Mouse (Mus musculus) hindbrain, postnatal 0 days (tissue): ENCODE measurements around the gene Hmx3. TPM values are rescaled to one million over a fixed set of nuclear protein-coding genes. Genes with fewer than 3 reads are reported as not detected.

ENCODE experiments used
- ATAC-seq: fragments of 200-750 bp; cut with Nextera tagmentation; 2 replicates; pipeline ENCODE4 v1.8.0; 2017; ENCODE audit warnings: mild to moderate bottlenecking, moderate TSS enrichment, moderate library complexity
- DNase-seq: peaks from one replicate; pipeline ENCODE4 v3.0.0-alpha.2; 2015; ENCODE audit warnings: low spot score
- H3K27ac ChIP-seq: fragments of 300-500 bp; sonication (generic); 2 replicates; pipeline ENCODE4 v1.5.1; 2014; ENCODE audit warnings: mild to moderate bottlenecking
- H3K27me3 ChIP-seq: fragments of 300-500 bp; sonication (generic); 2 replicates; pipeline ENCODE4 v1.6.1; 2014; ENCODE audit warnings: low read length, mixed read lengths; ENCODE audit not compliant: insufficient read depth
- H3K36me3 ChIP-seq: fragments of 300-500 bp; sonication (generic); 2 replicates; pipeline ENCODE4 v1.6.1; 2014; ENCODE audit warnings: low read length, mixed read lengths; ENCODE audit not compliant: insufficient read depth
- H3K4me1 ChIP-seq: fragments of 300-500 bp; sonication (generic); 2 replicates; pipeline ENCODE4 v1.6.1; 2014; ENCODE audit warnings: antibody characterized with exemption, low read length, mixed read lengths; ENCODE audit not compliant: insufficient read depth
- H3K4me2 ChIP-seq: fragments of 300-500 bp; sonication (generic); 2 replicates; pipeline ENCODE4 v1.6.1; 2014; ENCODE audit warnings: low read depth, mild to moderate bottlenecking, low read length, moderate library complexity, mixed read lengths
- H3K4me3 ChIP-seq: fragments of 300-500 bp; sonication (generic); 2 replicates; pipeline ENCODE4 v1.5.1; 2014; ENCODE audit warnings: low read length
- H3K9ac ChIP-seq: fragments of 300-500 bp; sonication (generic); replicated peaks from 2 replicates; pipeline ENCODE4 v1.6.1; 2014; ENCODE audit warnings: mild to moderate bottlenecking, low read length, moderate library complexity, mixed read lengths
- H3K9me3 ChIP-seq: fragments of 300-500 bp; sonication (generic); 2 replicates; pipeline ENCODE4 v1.6.1; 2016; ENCODE audit warnings: low read length, mixed read lengths
- CTCF ChIP-seq: IDR thresholded peaks from 2 replicates; pipeline ENCODE4 v1.5.1; 2016; ENCODE audit warnings: antibody characterized with exemption, control low read depth, low read depth
- WGBS: fragments of 180-500 bp; shearing (Covaris S2); extraction: QIAGEN DNeasy Blood & Tissue Kit; methylation state at CpG from one replicate; pipeline ENCODE4 v1.1.7; 2014; 5-methylcytosine and 5-hydroxymethylcytosine counted together
- polyA plus RNA-seq: library from polyadenylated mRNA; unstranded; fragments of >200 nt; fragmentation: Nextera tagmentation; extraction: Ambion mirVana; gene quantifications from 2 replicates; pipeline ENCODE4 v1.2.1, GENCODE M21; 2015
- total RNA-seq: library from RNA; depleted of rRNA; stranded (reverse); fragments of >200 nt; gene quantifications from 2 replicates; pipeline ENCODE4 v1.2.3, GENCODE M21; 2014

Gene Hmx3
- total and polyA plus RNA-seq, 2 experiments from 2014 or later, result 1.5 to 3.2 TPM

GRCm38 (mm10) chr7:131551471-131551870 is 8.8 kb downstream of the Hmx3 start:
- WGBS, result 2% methylated on average over 4 of the region's 4 CpGs
- no peak for DNase-seq
- TF ChIP-seq CTCF, result no peak

GRCm38 (mm10) chr7:131551931-131552741 is 9.5 kb downstream of the Hmx3 start:
- Histone ChIP-seq H3K27ac (no peak overlapping the region), H3K9me3 (no peaks in the 10 kb centered on the region), H3K4me2 (no peak overlapping the region), H3K9ac (no peak overlapping the region), H3K4me1 (no peaks in the 10 kb centered on the region), H3K27me3 (peaks cover 83% of the 10 kb centered on the region), H3K4me3 (no peak overlapping the region), H3K36me3 (no peaks in the 10 kb centered on the region)
- DNase-seq (no peak), ATAC-seq (no peak)
- TF ChIP-seq CTCF, result no peak
- under 1% methylated on average over 42 of the region's 42 CpGs for WGBS

More at GRCm38 (mm10) chr7:131551471-131551870, 8.8 kb downstream of the Hmx3 start:
- Histone ChIP-seq H3K4me2 (no peak overlapping the region), H3K9ac (no peak overlapping the region), H3K9me3 (no peaks in the 10 kb centered on the region), H3K27ac (no peak overlapping the region), H3K4me3 (no peak overlapping the region), H3K36me3 (no peaks in the 10 kb centered on the region), H3K4me1 (no peaks in the 10 kb centered on the region), H3K27me3 (peaks cover 90% of the 10 kb centered on the region)
- no peak for ATAC-seq

- Histone ChIP-seq H3K36me3 (no peaks in the 10 kb centered on the region), H3K4me1 (no peaks in the 10 kb centered on the region), H3K27me3 (peaks cover 81% of the 10 kb centered on the region), H3K9me3 (no peaks in the 10 kb centered on the region), H3K27ac (no peak overlapping the region), H3K4me2 (no peak overlapping the region), H3K4me3 (no peak overlapping the region), H3K9ac (no peak overlapping the region)
- DNase-seq, result no peak
- ATAC-seq, result no peak
- no peak for TF ChIP-seq CTCF
- WGBS, result 2% methylated on average over 5 of the region's 5 CpGs
These were observed 10.1 kb downstream of the Hmx3 start for GRCm38 (mm10) chr7:131552781-131553180.

- H3K36me3 ChIP-seq, result no peaks in the 10 kb centered on the region
- no peak overlapping the region for H3K9ac ChIP-seq
- peak overlapping the region; percentile 40 for H3K4me2 ChIP-seq
- DNase-seq, result no peak
- H3K27me3 ChIP-seq, result peaks cover 79% of the 10 kb centered on the region
- no peaks in the 10 kb centered on the region for H3K9me3 ChIP-seq
- WGBS, result under 1% methylated on average over 39 of the region's 39 CpGs
- ATAC-seq, result peak; percentile 13; the same call in 1 of the 2 replicates
- no peak for TF ChIP-seq CTCF
- H3K27ac ChIP-seq, result no peak overlapping the region
- peak overlapping the region; percentile 27 for H3K4me3 ChIP-seq
- H3K4me1 ChIP-seq, result no peaks in the 10 kb centered on the region
These were observed 11.1 kb downstream of the Hmx3 start for GRCm38 (mm10) chr7:131553771-131554175.

GRCm38 (mm10) chr7:131554341-131555180 is 11.9 kb downstream of the Hmx3 start:
- DNase-seq (no peak), ATAC-seq (peak; percentile 43; the same call in 1 of the 2 replicates)
- no peak overlapping the region for H3K9ac ChIP-seq
- 1% methylated on average over 44 of the region's 45 CpGs for WGBS
- peak overlapping the region; percentile 40 for H3K4me2 ChIP-seq
- no peaks in the 10 kb centered on the region for H3K9me3 ChIP-seq
- no peak for TF ChIP-seq CTCF
- H3K27me3 ChIP-seq, result peaks cover 80% of the 10 kb centered on the region
- no peaks in the 10 kb centered on the region for H3K4me1 ChIP-seq
- no peaks in the 10 kb centered on the region for H3K36me3 ChIP-seq
- H3K4me3 ChIP-seq, result peak overlapping the region; percentile 27
- no peak overlapping the region for H3K27ac ChIP-seq

- Histone ChIP-seq H3K4me3 (0 out of 2 replicates have a peak overlapping the region, but pooled peaks have one; percentile 3), H3K27ac (no peak overlapping the region), H3K9me3 (no peaks in the 10 kb centered on the region), H3K27me3 (peaks cover 72% of the 10 kb centered on the region), H3K36me3 (no peaks in the 10 kb centered on the region), H3K4me1 (no peaks in the 10 kb centered on the region), H3K9ac (no peak overlapping the region), H3K4me2 (peak overlapping the region; percentile 29)
- WGBS, result under 1% methylated on average over 68 of the region's 68 CpGs
- DNase-seq (no peak), ATAC-seq (no peak)
- TF ChIP-seq CTCF, result no peak
These were observed 12.8 kb downstream of the Hmx3 start for GRCm38 (mm10) chr7:131555301-131556081.
